ENCODE assay signal across 16 mouse cellular contexts in genomic region chr3:26608531-26608930, GRCm38 (mm10). TPM values are rescaled to one million over a fixed set of nuclear protein-coding genes. Genes with fewer than 3 reads are reported as not detected.
"Had no signal": no experiment of that assay in that cellular context is flagged by ENCODE, and none has a peak within 500 bp of the region (broad histone marks: within the 10 kb centered on the region; RNA-seq: fewer than 3 reads in every experiment).

No protein-coding gene starts in this region.

- H3K4me3 ChIP-seq: neural tube, embryonic 12.5 days; neural tube, embryonic 13.5 days; neural tube, embryonic 15.5 days; stomach, embryonic 15.5 days had no signal

- DNase-seq: retina, postnatal 1 day; right cerebral cortex, adult 18-20 months; right cerebral cortex, postnatal 14 days; right cerebral cortex, postnatal 25 days; right cerebral cortex, postnatal 4 days; spleen, adult 18-20 months; thymus, adult 18-20 months; thymus, adult 2 months; thymus, postnatal 36 days; thymus, postnatal 4 days had no signal

- H3K36me3 ChIP-seq: neural tube, embryonic 12.5 days; neural tube, embryonic 13.5 days; neural tube, embryonic 15.5 days; stomach, embryonic 15.5 days had no signal

- H3K9me3 ChIP-seq: neural tube, embryonic 12.5 days; neural tube, embryonic 13.5 days; neural tube, embryonic 15.5 days; stomach, embryonic 15.5 days had no signal

- H3K4me1 ChIP-seq: neural tube, embryonic 12.5 days; neural tube, embryonic 13.5 days; neural tube, embryonic 15.5 days; stomach, embryonic 15.5 days had no signal

- H3K9ac ChIP-seq: neural tube, embryonic 12.5 days; neural tube, embryonic 13.5 days; neural tube, embryonic 15.5 days; stomach, embryonic 15.5 days had no signal

- H3K27ac ChIP-seq: neural tube, embryonic 12.5 days; neural tube, embryonic 13.5 days; neural tube, embryonic 15.5 days; stomach, embryonic 15.5 days; stomach, postnatal 0 days had no signal

RNA-seq across cellular contexts. Expression of gene Spata16, which starts 28.9 kb away (rescaled TPM):
- total RNA-seq: neutrophil, adult 5-6 weeks had no signal
